Comparison of ENCODE assay signal across 8 mouse cellular contexts in the genomic region with DNA sequence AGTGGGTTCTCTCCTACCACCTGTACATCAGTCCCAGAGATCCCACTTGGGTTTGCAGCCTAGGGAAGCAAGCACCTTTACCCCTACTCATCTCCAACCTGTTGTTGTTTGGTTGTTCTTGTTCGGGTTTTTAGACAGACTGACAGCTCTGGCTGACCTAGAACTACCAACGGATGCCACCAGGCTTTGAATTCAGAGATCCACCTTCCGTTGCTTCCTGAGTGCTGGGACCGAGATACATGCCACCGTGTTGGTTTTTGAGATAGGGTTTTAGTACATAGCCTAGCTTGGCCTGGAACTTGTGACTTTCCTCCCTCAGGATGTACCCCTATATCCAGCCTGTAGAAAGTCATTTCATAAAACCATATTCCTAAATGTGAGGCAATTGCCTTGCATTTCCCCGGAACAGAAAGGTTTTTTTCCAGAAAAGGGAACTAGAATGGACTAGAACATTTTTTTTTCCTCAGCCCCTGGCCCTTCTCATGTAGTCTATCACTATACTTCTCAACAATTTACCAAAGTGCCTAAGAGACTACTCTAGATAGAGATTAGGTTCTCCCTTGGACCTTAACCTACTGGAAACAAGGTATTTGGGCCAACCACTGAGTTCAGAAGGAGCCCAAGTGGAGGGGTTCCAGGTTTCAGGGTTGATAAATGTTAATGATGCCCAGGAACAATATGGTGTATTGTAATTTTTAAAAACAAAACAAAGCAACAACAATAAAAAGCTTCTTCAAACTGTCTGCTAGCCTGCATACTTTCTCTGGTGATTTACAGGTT. TPM values are rescaled to one million over a fixed set of nuclear protein-coding genes. Genes with fewer than 3 reads are reported as not detected.
DNase-seq lines count a peak whose midpoint lies in the region; ATAC-seq and TF ChIP-seq lines count a peak whose summit lies in the region.

No protein-coding gene starts in this region.

- TF ChIP-seq CTCF in lung, embryonic 14.5 days (IDR thresholded peaks at IDR 0.05; ENCODE audit: low read depth): no peak
- no peak for TF ChIP-seq CTCF in lung, adult 2 months (IDR thresholded peaks at IDR 0.05; ENCODE audit: insufficient read depth, low read length)
- no peak for TF ChIP-seq CTCF in olfactory bulb, adult 2 months (IDR thresholded peaks at IDR 0.05; ENCODE audit: insufficient read depth, low read depth, low read length)

- peak overlapping the region; percentile 76 for H3K4me3 ChIP-seq in lung, embryonic 14.5 days (ENCODE audit: low read depth, low read length)
- no peak overlapping the region for H3K4me3 ChIP-seq in lung, adult 2 months (replicated peaks; ENCODE audit: extremely low read depth, low read depth, low read length)
- H3K4me3 ChIP-seq in forebrain, embryonic 11.5 days (ENCODE audit: low read depth, low read length): peak overlapping the region; percentile 71
- H3K4me3 ChIP-seq in limb, embryonic 12.5 days (replicated peaks): peak overlapping the region; percentile 72
- no peak overlapping the region for H3K4me3 ChIP-seq in olfactory bulb, adult 2 months (ENCODE audit: insufficient read depth, low read depth, low read length)

- H3K27ac ChIP-seq in lung, embryonic 14.5 days (ENCODE audit: low read depth): peak overlapping the region; percentile 99
- H3K27ac ChIP-seq in forebrain, embryonic 11.5 days (ENCODE audit: low read depth, low read length): no peak overlapping the region
- no peak overlapping the region; the same call in 1 of the 2 replicates for H3K27ac ChIP-seq in limb, embryonic 12.5 days
- H3K27ac ChIP-seq in olfactory bulb, adult 2 months (ENCODE audit: insufficient read depth, low read depth, low read length): peak overlapping the region; percentile 87

- no peaks in the 10 kb centered on the region for H3K36me3 ChIP-seq in lung, embryonic 14.5 days (ENCODE audit: insufficient read depth)
- H3K36me3 ChIP-seq in forebrain, embryonic 11.5 days (ENCODE audit: control insufficient read depth, insufficient read depth, low read length): no peaks in the 10 kb centered on the region
- 0 out of 2 replicates have a peak, but pooled peaks cover 13% of the 10 kb centered on the region for H3K36me3 ChIP-seq in limb, embryonic 12.5 days

- no peaks in the 10 kb centered on the region for H3K4me1 ChIP-seq in lung, embryonic 14.5 days (ENCODE audit: insufficient read depth)
- H3K4me1 ChIP-seq in lung, adult 2 months (ENCODE audit: control insufficient read depth, insufficient read depth, low read length): peaks cover 8% of the 10 kb centered on the region
- H3K4me1 ChIP-seq in forebrain, embryonic 11.5 days (replicated peaks; ENCODE audit: control insufficient read depth, insufficient read depth, low read length): peaks cover 4% of the 10 kb centered on the region
- H3K4me1 ChIP-seq in limb, embryonic 12.5 days (replicated peaks): peaks cover 17% of the 10 kb centered on the region
- H3K4me1 ChIP-seq in olfactory bulb, adult 2 months (ENCODE audit: control insufficient read depth, insufficient read depth, low read length): peaks cover 9% of the 10 kb centered on the region

- no peak for DNase-seq in lung, embryonic 14.5 days
- DNase-seq in lung, adult 2 months: no peak
- no peak for DNase-seq in forebrain, embryonic 11.5 days (ENCODE audit: low spot score)
- DNase-seq in right cerebral cortex, adult 18-20 months: no peak
- no peak for DNase-seq in T-cell, adult 2 months (ENCODE audit: low spot score)
- DNase-seq in kidney, postnatal 14 days: no peak

- ATAC-seq in lung, embryonic 14.5 days (ENCODE audit: insufficient read depth): no peak
- ATAC-seq in forebrain, embryonic 11.5 days (replicated peaks; ENCODE audit: low FRiP score): no peak
- no peak for ATAC-seq in limb, embryonic 12.5 days (ENCODE audit: insufficient number of reproducible peaks, insufficient read depth, low FRiP score, low TSS enrichment, low read depth)

- no peak for TF ChIP-seq POLR2A in lung, adult 2 months (IDR thresholded peaks at IDR 0.05; ENCODE audit: borderline replicate concordance, extremely low read depth, low read depth, low read length)
- TF ChIP-seq POLR2A in olfactory bulb, adult 2 months (IDR thresholded peaks at IDR 0.05; ENCODE audit: insufficient read depth, low read depth, low read length): no peak

- peak overlapping the region; percentile 95 for H3K9ac ChIP-seq in lung, embryonic 14.5 days
- no peak overlapping the region for H3K9ac ChIP-seq in forebrain, embryonic 11.5 days (ENCODE audit: low read length)
- peak overlapping the region; percentile 93; the same call in 1 of the 2 replicates for H3K9ac ChIP-seq in limb, embryonic 12.5 days (replicated peaks)

- no peaks in the 10 kb centered on the region for H3K27me3 ChIP-seq in lung, embryonic 14.5 days (ENCODE audit: insufficient read depth, low read length)
- no peaks in the 10 kb centered on the region for H3K27me3 ChIP-seq in forebrain, embryonic 11.5 days (ENCODE audit: control insufficient read depth, insufficient read depth, low read length)
- H3K27me3 ChIP-seq in limb, embryonic 12.5 days: no peaks in the 10 kb centered on the region

- H3K9me3 ChIP-seq in lung, embryonic 14.5 days (ENCODE audit: low read depth, low read length): no peaks in the 10 kb centered on the region
- no peaks in the 10 kb centered on the region for H3K9me3 ChIP-seq in forebrain, embryonic 11.5 days (ENCODE audit: control insufficient read depth, low read length)
- no peaks in the 10 kb centered on the region for H3K9me3 ChIP-seq in limb, embryonic 12.5 days

- peak overlapping the region; percentile 79 for H3K4me2 ChIP-seq in lung, embryonic 14.5 days
- H3K4me2 ChIP-seq in forebrain, embryonic 11.5 days (ENCODE audit: low read depth, low read length, severe bottlenecking): peak overlapping the region; percentile 61
- H3K4me2 ChIP-seq in limb, embryonic 12.5 days: peak overlapping the region; percentile 91

- WGBS in lung, embryonic 14.5 days: 75% methylated on average over 6 of the region's 6 CpGs
- WGBS in lung, adult 2 months: 72% methylated on average over 6 of the region's 6 CpGs
- WGBS in forebrain, embryonic 11.5 days: 88% methylated on average over 6 of the region's 6 CpGs
- WGBS in limb, embryonic 12.5 days: 86% methylated on average over 6 of the region's 6 CpGs
- WGBS in olfactory bulb, adult 2 months: 83% methylated on average over 6 of the region's 6 CpGs

RNA-seq across cellular contexts. Expression of a gene that starts 0.8 kb away (rescaled TPM):
- polyA plus RNA-seq in lung, embryonic 14.5 days (2014; fragmentation: Nextera tagmentation; extraction: Ambion mirVana): 39.5 and 44.4 TPM in 2 replicates
- 48.6 and 54.0 TPM in 2 replicates for polyA plus RNA-seq in lung, adult 2 months (2012; rRNA removed)
- 40.7 and 48.5 TPM in 2 replicates for polyA plus RNA-seq in forebrain, embryonic 11.5 days (2014; fragmentation: Nextera tagmentation; extraction: Ambion mirVana)
- polyA plus RNA-seq in limb, embryonic 12.5 days (2016; fragmentation: Nextera tagmentation; extraction: Ambion mirVana): 50.0 and 51.8 TPM in 2 replicates
- polyA plus RNA-seq in olfactory bulb, adult 2 months (2012; ENCODE audit: insufficient read depth, insufficient read length, low replicate concordance, missing spikeins): 207 TPM in 1 of 2 replicates, not detected in the other

RNA-seq across cellular contexts. Expression of a gene that starts 1.5 kb away (rescaled TPM):
- 1,851 and 1,959 TPM in 2 replicates for polyA plus RNA-seq in lung, embryonic 14.5 days (2014; fragmentation: Nextera tagmentation; extraction: Ambion mirVana)
- 223 and 243 TPM in 2 replicates for polyA plus RNA-seq in lung, adult 2 months (2012; rRNA removed)
- polyA plus RNA-seq in forebrain, embryonic 11.5 days (2014; fragmentation: Nextera tagmentation; extraction: Ambion mirVana): 1,836 and 1,931 TPM in 2 replicates
- polyA plus RNA-seq in limb, embryonic 12.5 days (2016; fragmentation: Nextera tagmentation; extraction: Ambion mirVana): 2,405 and 2,474 TPM in 2 replicates
- 341 and 464 TPM in 2 replicates for polyA plus RNA-seq in olfactory bulb, adult 2 months (2012; ENCODE audit: insufficient read depth, insufficient read length, low replicate concordance, missing spikeins)

RNA-seq across cellular contexts. Expression of a gene that starts 16.8 kb away (rescaled TPM):
- 191 and 208 TPM in 2 replicates for polyA plus RNA-seq in lung, embryonic 14.5 days (2014; fragmentation: Nextera tagmentation; extraction: Ambion mirVana)
- 49.5 and 57.1 TPM in 2 replicates for polyA plus RNA-seq in lung, adult 2 months (2012; rRNA removed)
- 142 and 151 TPM in 2 replicates for polyA plus RNA-seq in forebrain, embryonic 11.5 days (2014; fragmentation: Nextera tagmentation; extraction: Ambion mirVana)
- polyA plus RNA-seq in limb, embryonic 12.5 days (2016; fragmentation: Nextera tagmentation; extraction: Ambion mirVana): 181 and 182 TPM in 2 replicates
- polyA plus RNA-seq in olfactory bulb, adult 2 months (2012; ENCODE audit: insufficient read depth, insufficient read length, low replicate concordance, missing spikeins): not detected in 2 replicates

RNA-seq across cellular contexts. Expression of a gene that starts 48.5 kb away (rescaled TPM):
- 2.5 and 3.3 TPM in 2 replicates for polyA plus RNA-seq in lung, embryonic 14.5 days (2014; fragmentation: Nextera tagmentation; extraction: Ambion mirVana)
- polyA plus RNA-seq in lung, adult 2 months (2012; rRNA removed): 51.6 and 56.4 TPM in 2 replicates
- polyA plus RNA-seq in forebrain, embryonic 11.5 days (2014; fragmentation: Nextera tagmentation; extraction: Ambion mirVana): 1.6 and 2.2 TPM in 2 replicates
- polyA plus RNA-seq in limb, embryonic 12.5 days (2016; fragmentation: Nextera tagmentation; extraction: Ambion mirVana): 1.4 and 1.7 TPM in 2 replicates
- polyA plus RNA-seq in olfactory bulb, adult 2 months (2012; ENCODE audit: insufficient read depth, insufficient read length, low replicate concordance, missing spikeins): not detected in 2 replicates

RNA-seq across cellular contexts. Expression of a gene that starts 54.8 kb away (rescaled TPM):
- 2.0 and 2.3 TPM in 2 replicates for polyA plus RNA-seq in lung, embryonic 14.5 days (2014; fragmentation: Nextera tagmentation; extraction: Ambion mirVana)
- 11.0 and 14.7 TPM in 2 replicates for polyA plus RNA-seq in lung, adult 2 months (2012; rRNA removed)
- polyA plus RNA-seq in forebrain, embryonic 11.5 days (2014; fragmentation: Nextera tagmentation; extraction: Ambion mirVana): 0.57 and 0.72 TPM in 2 replicates
- polyA plus RNA-seq in limb, embryonic 12.5 days (2016; fragmentation: Nextera tagmentation; extraction: Ambion mirVana): 3.1 and 3.9 TPM in 2 replicates
- not detected in 2 replicates for polyA plus RNA-seq in olfactory bulb, adult 2 months (2012; ENCODE audit: insufficient read depth, insufficient read length, low replicate concordance, missing spikeins)

Comparison
In these comparisons a context has a peak if more than half of its experiments do, and no peak if none do; other contexts are left out.
1. H3K4me3 ChIP-seq: peak in lung, embryonic 14.5 days (single experiment), forebrain, embryonic 11.5 days (single experiment) and limb, embryonic 12.5 days (single experiment); none in lung, adult 2 months (single experiment) and olfactory bulb, adult 2 months (single experiment).
2. H3K27ac ChIP-seq: peak in lung, embryonic 14.5 days (single experiment) and olfactory bulb, adult 2 months (single experiment); none in forebrain, embryonic 11.5 days (single experiment) and limb, embryonic 12.5 days (single experiment).
3. Peak in every context shown above with its lines, with median percentiles within 50 percentile points of each other: H3K4me2 ChIP-seq.